Mouse (Mus musculus) heart, embryonic 13.5 days (tissue): ENCODE results near the gene Safb. TPM values are rescaled to one million over a fixed set of nuclear protein-coding genes. Genes with fewer than 3 reads are reported as not detected.
A peak's percentile ranks its signal among the peaks of the same experiment; 100 is the strongest.
"Not testable (repeated sequence)": the region's sequence is repeated elsewhere in the genome, so short reads cannot be mapped to it uniquely, and the experiment has no call there.

Experiments
- ATAC-seq: fragments of 200-750 bp; cut with Nextera tagmentation; 2 replicates; pipeline ENCODE4 v1.8.0; 2017; ENCODE audit warnings: moderate TSS enrichment; ENCODE audit not compliant: insufficient number of reproducible peaks, low FRiP score, low TSS enrichment; ENCODE audit errors: extremely low read depth
- H3K27ac ChIP-seq: fragments of 300-500 bp; sonication (generic); replicated peaks from 2 replicates; pipeline ENCODE4 v1.5.1; 2015; ENCODE audit warnings: moderate library complexity, mild to moderate bottlenecking, inconsistent platforms
- H3K27me3 ChIP-seq: fragments of 300-500 bp; sonication (generic); replicated peaks from 2 replicates; pipeline ENCODE4 v1.6.1; 2015; ENCODE audit warnings: mild to moderate bottlenecking, inconsistent platforms
- H3K36me3 ChIP-seq: fragments of 300-500 bp; sonication (generic); 2 replicates; pipeline ENCODE4 v1.6.1; 2015; ENCODE audit warnings: mild to moderate bottlenecking, inconsistent platforms
- H3K4me1 ChIP-seq: fragments of 300-500 bp; sonication (generic); 2 replicates; pipeline ENCODE4 v1.6.1; 2015; ENCODE audit warnings: inconsistent platforms
- H3K4me2 ChIP-seq: fragments of 300-500 bp; sonication (generic); 2 replicates; pipeline ENCODE4 v1.6.1; 2015; ENCODE audit warnings: inconsistent platforms, mild to moderate bottlenecking, moderate library complexity
- H3K4me3 ChIP-seq: fragments of 300-500 bp; sonication (generic); 2 replicates; pipeline ENCODE4 v1.5.1; 2015; ENCODE audit warnings: moderate library complexity, mild to moderate bottlenecking, inconsistent platforms
- H3K9ac ChIP-seq: fragments of 300-500 bp; sonication (generic); 2 replicates; pipeline ENCODE4 v1.6.1; 2015; ENCODE audit warnings: inconsistent platforms, mild to moderate bottlenecking, moderate library complexity
- H3K9me3 ChIP-seq: fragments of 300-500 bp; sonication (generic); 2 replicates; pipeline ENCODE4 v1.6.1; 2016; ENCODE audit warnings: inconsistent platforms
- whole genome bisulfite sequencing: fragments of 180-500 bp; shearing (Covaris S2); methylation state at CpG from one replicate; pipeline ENCODE4 v1.1.7; 2015; ENCODE audit warnings: mixed read lengths; 5-methylcytosine and 5-hydroxymethylcytosine counted together
- polyA plus RNA-seq: library from polyadenylated mRNA; unstranded; fragments of >200 nt; fragmentation: Nextera tagmentation; extraction: Ambion mirVana; gene quantifications from 2 replicates; pipeline ENCODE4 v1.2.1, GENCODE M21; 2015

Safb gene
- polyA plus RNA-seq, 1 experiment from 2014 or later, result 68.1 TPM

- H3K27me3 ChIP-seq, H3K9me3 ChIP-seq, ATAC-seq, H3K27ac ChIP-seq, H3K9ac ChIP-seq: not testable (repeated sequence)
- Histone ChIP-seq H3K4me1 (peaks cover 49% of the 10 kb centered on the region), H3K4me3 (peak overlapping the region; percentile 29; the same call in 1 of the 2 replicates), H3K4me2 (peak overlapping the region; percentile 39; the same call in 1 of the 2 replicates), H3K36me3 (peaks cover 43% of the 10 kb centered on the region)
- WGBS, result 69% methylated on average over 10 of the region's 10 CpGs
Observed at GRCm38 (mm10) chr17:56612565-56612939, 27.9 kb downstream of the Safb start.

- H3K36me3 ChIP-seq, result peaks cover 43% of the 10 kb centered on the region
- peak within 1 kb of the TSS; percentile 90 for H3K27ac ChIP-seq
- H3K9me3 ChIP-seq, result no peaks in the 10 kb centered on the region
- under 1% methylated on average over 52 of the region's 52 CpGs for WGBS
- peaks cover 44% of the 10 kb centered on the region for H3K4me1 ChIP-seq
- peak within 1 kb of the TSS; percentile 94 for H3K4me2 ChIP-seq
- no peaks in the 10 kb centered on the region for H3K27me3 ChIP-seq
- peak within 1 kb of the TSS; percentile 96 for H3K9ac ChIP-seq
- ATAC-seq, result peak; percentile 17; the same call in 1 of the 2 replicates
- H3K4me3 ChIP-seq, result peak within 1 kb of the TSS; percentile 77
Observed at GRCm38 (mm10) chr17:56613236-56613844, 28.7 kb downstream of the Safb start, which contains the start of gene Rpl36. Gene Rpl36, plus strand, starts transcription at chr17:56613416.

GRCm38 (mm10) chr17:56613893-56614292 is 29.3 kb downstream of the Safb start:
- Histone ChIP-seq H3K27ac (peak overlapping the region; percentile 90), H3K4me2 (peak overlapping the region; percentile 94), H3K9ac (peak overlapping the region; percentile 96), H3K4me1 (peaks cover 38% of the 10 kb centered on the region), H3K4me3 (peak overlapping the region; percentile 77), H3K36me3 (peaks cover 49% of the 10 kb centered on the region)
- not testable (repeated sequence) for H3K9me3 ChIP-seq, H3K27me3 ChIP-seq, ATAC-seq
- under 1% methylated on average over 26 of the region's 26 CpGs for WGBS

GRCm38 (mm10) chr17:56614391-56615135 is 29.9 kb downstream of the Safb start:
- WGBS, result 28% methylated on average over 14 of the region's 14 CpGs
- Histone ChIP-seq H3K4me1 (peaks cover 38% of the 10 kb centered on the region), H3K4me2 (peak overlapping the region; percentile 94), H3K27ac (peak overlapping the region; percentile 90), H3K36me3 (peaks cover 55% of the 10 kb centered on the region), H3K27me3 (no peaks in the 10 kb centered on the region), H3K4me3 (peak overlapping the region; percentile 77), H3K9ac (peak overlapping the region; percentile 96), H3K9me3 (no peaks in the 10 kb centered on the region)
- no peak for ATAC-seq

- no peaks in the 10 kb centered on the region for H3K9me3 ChIP-seq
- no peaks in the 10 kb centered on the region for H3K27me3 ChIP-seq
- H3K36me3 ChIP-seq, result peaks cover 62% of the 10 kb centered on the region
- H3K27ac ChIP-seq, result no peak overlapping the region
- peaks cover 34% of the 10 kb centered on the region for H3K4me1 ChIP-seq
- H3K4me3 ChIP-seq, result peak overlapping the region; percentile 77
- peak overlapping the region; percentile 96 for H3K9ac ChIP-seq
- WGBS, result 83% methylated on average over 11 of the region's 11 CpGs
- H3K4me2 ChIP-seq, result peak overlapping the region; percentile 94
- ATAC-seq, result no peak
Observed at GRCm38 (mm10) chr17:56615136-56615784, 30.6 kb downstream of the Safb start.

GRCm38 (mm10) chr17:56615792-56616191 is 31.2 kb downstream of the Safb start:
- Histone ChIP-seq H3K9ac (no peak overlapping the region), H3K36me3 (peaks cover 68% of the 10 kb centered on the region), H3K9me3 (no peaks in the 10 kb centered on the region), H3K27me3 (no peaks in the 10 kb centered on the region), H3K4me2 (no peak overlapping the region), H3K27ac (no peak overlapping the region), H3K4me1 (peaks cover 31% of the 10 kb centered on the region), H3K4me3 (no peak overlapping the region)
- no peak for ATAC-seq
- WGBS, result 85% methylated on average over 4 of the region's 4 CpGs

- H3K27ac ChIP-seq, result no peak overlapping the region
- H3K4me1 ChIP-seq, result peaks cover 28% of the 10 kb centered on the region
- H3K36me3 ChIP-seq, result peaks cover 77% of the 10 kb centered on the region
- H3K4me2 ChIP-seq, result no peak overlapping the region
- H3K27me3 ChIP-seq, result no peaks in the 10 kb centered on the region
- no peaks in the 10 kb centered on the region for H3K9me3 ChIP-seq
- no peak overlapping the region for H3K9ac ChIP-seq
- 83% methylated on average over 3 of the region's 3 CpGs for WGBS
- no peak for ATAC-seq
- no peak overlapping the region for H3K4me3 ChIP-seq
Observed at GRCm38 (mm10) chr17:56616725-56617124, 32.1 kb downstream of the Safb start.

- no peak overlapping the region for H3K4me3 ChIP-seq
- WGBS, result 90% methylated on average over 8 of the region's 8 CpGs
- no peak for ATAC-seq
- no peak overlapping the region for H3K4me2 ChIP-seq
- peaks cover 20% of the 10 kb centered on the region for H3K4me1 ChIP-seq
- H3K27ac ChIP-seq, result no peak overlapping the region
- H3K9me3 ChIP-seq, result no peaks in the 10 kb centered on the region
- H3K27me3 ChIP-seq, result no peaks in the 10 kb centered on the region
- peaks cover 86% of the 10 kb centered on the region for H3K36me3 ChIP-seq
- H3K9ac ChIP-seq, result no peak overlapping the region
Observed at GRCm38 (mm10) chr17:56617628-56618027, 33.0 kb downstream of the Safb start.

GRCm38 (mm10) chr17:56625495-56625894 is 40.9 kb downstream of the Safb start:
- WGBS, result 46% methylated on average over 3 of the region's 3 CpGs
- Histone ChIP-seq H3K27me3 (no peaks in the 10 kb centered on the region), H3K4me1 (peaks cover 25% of the 10 kb centered on the region), H3K9me3 (no peaks in the 10 kb centered on the region), H3K36me3 (peaks cover 42% of the 10 kb centered on the region), H3K27ac (no peak overlapping the region), H3K4me3 (peak overlapping the region; percentile 98), H3K9ac (peak overlapping the region; percentile 96), H3K4me2 (peak overlapping the region; percentile 98)
- ATAC-seq, result no peak

GRCm38 (mm10) chr17:56626260-56626659 is 41.6 kb downstream of the Safb start:
- no peaks in the 10 kb centered on the region for H3K9me3 ChIP-seq
- peak overlapping the region; percentile 98 for H3K4me2 ChIP-seq
- no peak for ATAC-seq
- peak overlapping the region; percentile 76 for H3K27ac ChIP-seq
- H3K4me1 ChIP-seq, result peaks cover 25% of the 10 kb centered on the region
- peaks cover 35% of the 10 kb centered on the region for H3K36me3 ChIP-seq
- WGBS, result under 1% methylated on average over 32 of the region's 32 CpGs
- H3K9ac ChIP-seq, result peak overlapping the region; percentile 96
- peak overlapping the region; percentile 98 for H3K4me3 ChIP-seq
- no peaks in the 10 kb centered on the region for H3K27me3 ChIP-seq

GRCm38 (mm10) chr17:56626754-56627470 is 42.3 kb downstream of the Safb start, which contains the start of gene Lonp1:
Gene Lonp1, minus strand, starts transcription at chr17:56626887.
- no peaks in the 10 kb centered on the region for H3K27me3 ChIP-seq
- peaks cover 28% of the 10 kb centered on the region for H3K36me3 ChIP-seq
- peak within 1 kb of the TSS; percentile 98 for H3K4me2 ChIP-seq
- peak; percentile 93 for ATAC-seq
- peak within 1 kb of the TSS; percentile 98 for H3K4me3 ChIP-seq
- peak within 1 kb of the TSS; percentile 76 for H3K27ac ChIP-seq
- under 1% methylated on average over 51 of the region's 51 CpGs for whole genome bisulfite sequencing
- H3K9ac ChIP-seq, result peak within 1 kb of the TSS; percentile 96
- H3K4me1 ChIP-seq, result peaks cover 25% of the 10 kb centered on the region
- H3K9me3 ChIP-seq, result no peaks in the 10 kb centered on the region
